Mouse (Mus musculus) spleen, adult 2 months (tissue): ENCODE results near the gene Ncoa3. TPM values are rescaled to one million over a fixed set of nuclear protein-coding genes. Genes with fewer than 3 reads are reported as not detected.

Experiments
- DNase-seq, 2 experiments: peaks; one replicate each; pipeline versions ENCODE4 v3.0.0 to v3.0.0-alpha.2; 2012 to 2021; ENCODE audit warnings: low spot score in 2 of 2, low read depth in 1 of 2
- H3K27ac ChIP-seq: fragments of 200-500 bp; 2 replicates; pipeline ENCODE4 v1.5.1; 2012; ENCODE audit warnings: low read length, inconsistent platforms; ENCODE audit not compliant: insufficient read depth
- H3K27me3 ChIP-seq: fragments of 200-500 bp; 2 replicates; pipeline ENCODE4 v1.6.1; 2012; ENCODE audit warnings: mild to moderate bottlenecking, moderate library complexity, low read length, inconsistent platforms; ENCODE audit not compliant: control insufficient read depth, insufficient read depth
- H3K36me3 ChIP-seq: fragments of 200-500 bp; 2 replicates; pipeline ENCODE4 v1.6.1; 2012; ENCODE audit warnings: mild to moderate bottlenecking, low read length, inconsistent platforms; ENCODE audit not compliant: control insufficient read depth, insufficient read depth
- H3K4me1 ChIP-seq: fragments of 200-500 bp; 2 replicates; pipeline ENCODE4 v1.6.1; 2011; ENCODE audit warnings: inconsistent platforms; ENCODE audit not compliant: control insufficient read depth, insufficient read depth, insufficient read length
- H3K4me3 ChIP-seq: fragments of 200-500 bp; 2 replicates; pipeline ENCODE4 v1.5.1; 2011; ENCODE audit warnings: mild to moderate bottlenecking, inconsistent platforms; ENCODE audit not compliant: insufficient read depth, insufficient read length; ENCODE audit errors: extremely low read depth
- CTCF ChIP-seq: fragments of 200-500 bp; IDR thresholded peaks from 2 replicates; pipeline ENCODE4 v1.5.1; 2011; ENCODE audit warnings: mild to moderate bottlenecking, inconsistent platforms; ENCODE audit not compliant: insufficient read depth, insufficient read length, insufficient replicate concordance; ENCODE audit errors: extremely low read depth
- POLR2A ChIP-seq: fragments of 200-500 bp; IDR thresholded peaks from 2 replicates; pipeline ENCODE4 v1.6.1; 2011; ENCODE audit warnings: low read depth, low read length, inconsistent platforms
- WGBS: fragments of 180-500 bp; shearing (Covaris S2); methylation state at CpG from one replicate; pipeline ENCODE4 v1.1.7; 2018; 5-methylcytosine and 5-hydroxymethylcytosine counted together
- polyA plus RNA-seq: library from polyadenylated mRNA; depleted of rRNA; stranded (reverse); fragments of >200 nt; gene quantifications from 2 replicates; pipeline ENCODE4 v1.2.3, GENCODE M21; 2012

The Ncoa3 gene
- polyA plus RNA-seq, 1 experiment: 48.4 TPM

DNA sequence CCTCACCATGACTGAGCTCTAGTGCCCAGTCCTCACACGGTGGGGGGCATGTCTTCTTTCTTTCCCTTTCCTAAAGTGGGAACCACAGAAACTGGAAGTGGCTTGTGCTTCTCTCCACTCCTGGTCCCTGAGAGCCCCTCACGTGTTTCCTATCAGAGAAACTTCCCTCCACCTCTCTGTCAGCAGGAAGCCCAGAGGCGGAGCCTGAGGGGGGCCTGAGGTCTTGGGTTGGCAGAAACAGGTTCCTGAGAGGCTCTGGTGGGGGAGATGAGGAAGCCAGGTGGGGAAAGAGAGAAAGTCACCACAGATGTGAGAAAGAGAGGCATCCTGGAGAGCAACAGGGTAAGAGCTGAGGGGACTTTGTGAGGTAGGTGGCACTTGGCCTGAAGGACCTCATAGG is 42.7 kb upstream of the Ncoa3 start:
- Histone ChIP-seq H3K27ac (peak overlapping the region; percentile 39), H3K4me1 (peaks cover 27% of the 10 kb centered on the region), H3K4me3 (no peak overlapping the region), H3K36me3 (no peaks in the 10 kb centered on the region), H3K27me3 (no peaks in the 10 kb centered on the region)
- WGBS: 12% methylated on average over 3 of the region's 3 CpGs
- DNase-seq: peak in 1 of 2 experiments; percentile 46
- TF ChIP-seq POLR2A (no peak), CTCF (no peak)

DNA sequence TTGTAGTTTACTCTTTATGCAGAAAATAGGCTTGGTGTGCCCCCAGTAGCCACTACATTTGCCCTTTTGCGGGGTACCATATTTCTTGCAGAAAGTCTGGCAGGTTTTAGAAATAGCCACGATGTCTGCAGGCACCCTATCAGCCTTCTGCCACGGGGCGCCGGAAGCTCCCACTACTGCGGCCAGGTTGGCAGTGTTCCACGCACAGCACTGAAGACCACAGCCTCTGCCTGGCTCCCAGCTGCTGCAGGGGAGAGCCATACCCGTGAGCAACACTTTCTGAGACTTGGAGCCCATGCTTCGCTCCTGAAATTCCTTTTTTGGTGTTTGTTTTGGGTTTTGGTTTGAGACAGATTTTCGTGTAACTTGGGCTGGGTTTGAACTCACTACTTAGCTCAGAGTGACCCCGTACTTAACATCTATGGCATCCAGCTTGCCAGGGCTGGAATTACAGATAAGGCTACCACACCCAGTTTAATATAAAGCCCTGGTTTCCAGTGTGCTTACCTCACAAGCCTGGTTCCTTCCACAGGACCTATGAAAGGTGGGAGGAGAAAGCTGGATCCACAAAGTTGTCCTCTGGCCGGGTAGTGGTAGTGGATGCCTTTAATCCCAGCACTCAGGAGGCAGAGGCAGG is 40.9 kb upstream of the Ncoa3 start:
- H3K4me1 ChIP-seq: peaks cover 34% of the 10 kb centered on the region
- H3K27me3 ChIP-seq: no peaks in the 10 kb centered on the region
- H3K36me3 ChIP-seq: no peaks in the 10 kb centered on the region
- 18% methylated on average over 12 of the region's 12 CpGs for WGBS
- TF ChIP-seq POLR2A: no peak
- no peak for TF ChIP-seq CTCF
- peak overlapping the region; percentile 49 for H3K27ac ChIP-seq
- H3K4me3 ChIP-seq: no peak overlapping the region
- peak in 1 of 2 experiments; percentile 48 for DNase-seq

DNA sequence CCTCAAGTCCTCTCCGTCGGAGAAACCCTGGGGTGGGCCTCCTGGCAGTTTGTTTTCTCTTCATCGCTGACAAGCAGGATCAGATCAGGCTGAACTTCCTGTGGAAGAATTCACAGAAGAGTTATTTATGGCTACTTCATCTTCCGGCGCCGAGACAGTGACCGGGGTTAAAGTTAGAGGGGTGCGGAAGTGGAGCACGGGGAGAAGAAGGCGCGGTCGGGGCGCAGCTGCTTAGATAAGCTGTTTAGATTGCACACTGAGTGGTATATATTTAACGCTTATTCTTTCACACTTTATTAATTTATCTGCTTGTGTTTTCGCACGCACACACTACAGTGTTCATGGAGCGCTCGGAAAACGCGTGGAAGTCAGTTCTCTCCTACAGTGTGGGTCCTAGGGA is 37.6 kb upstream of the Ncoa3 start:
- H3K27ac ChIP-seq: peak overlapping the region; percentile 95
- no peak for TF ChIP-seq CTCF
- TF ChIP-seq POLR2A: peak; percentile 23; the same call in 1 of the 2 replicates
- DNase-seq: peak in 1 of 2 experiments; percentile 81
- H3K27me3 ChIP-seq: no peaks in the 10 kb centered on the region
- WGBS: 5% methylated on average over 20 of the region's 20 CpGs
- H3K36me3 ChIP-seq: no peaks in the 10 kb centered on the region
- H3K4me3 ChIP-seq: peak overlapping the region; percentile 19; the same call in 1 of the 2 replicates
- peaks cover 26% of the 10 kb centered on the region for H3K4me1 ChIP-seq

DNA sequence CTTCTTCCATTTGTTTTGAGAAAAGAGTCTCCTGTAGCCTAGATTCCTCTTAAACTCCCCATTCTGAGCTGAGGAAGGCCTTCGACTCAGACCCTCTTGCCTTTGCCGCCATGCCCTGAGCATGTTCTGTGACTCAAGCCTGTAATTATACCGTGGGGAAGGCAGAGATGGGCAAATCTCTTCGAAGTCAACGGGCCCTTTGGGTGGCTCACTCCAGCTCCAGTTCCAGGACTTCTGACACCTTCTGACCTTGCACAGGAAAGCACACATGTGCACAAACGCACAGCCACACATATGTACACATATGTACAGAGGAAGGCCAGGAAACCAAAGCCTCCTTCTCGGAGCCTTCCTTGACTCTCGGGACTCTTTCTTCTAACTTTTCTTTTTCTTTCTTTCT is 37.0 kb upstream of the Ncoa3 start:
- DNase-seq: no peak
- Histone ChIP-seq H3K36me3 (no peaks in the 10 kb centered on the region), H3K4me1 (peaks cover 24% of the 10 kb centered on the region), H3K27ac (peak overlapping the region; percentile 95), H3K27me3 (no peaks in the 10 kb centered on the region), H3K4me3 (no peak overlapping the region)
- TF ChIP-seq CTCF: no peak
- TF ChIP-seq POLR2A: no peak
- 42% methylated on average over 8 of the region's 8 CpGs for WGBS

DNA sequence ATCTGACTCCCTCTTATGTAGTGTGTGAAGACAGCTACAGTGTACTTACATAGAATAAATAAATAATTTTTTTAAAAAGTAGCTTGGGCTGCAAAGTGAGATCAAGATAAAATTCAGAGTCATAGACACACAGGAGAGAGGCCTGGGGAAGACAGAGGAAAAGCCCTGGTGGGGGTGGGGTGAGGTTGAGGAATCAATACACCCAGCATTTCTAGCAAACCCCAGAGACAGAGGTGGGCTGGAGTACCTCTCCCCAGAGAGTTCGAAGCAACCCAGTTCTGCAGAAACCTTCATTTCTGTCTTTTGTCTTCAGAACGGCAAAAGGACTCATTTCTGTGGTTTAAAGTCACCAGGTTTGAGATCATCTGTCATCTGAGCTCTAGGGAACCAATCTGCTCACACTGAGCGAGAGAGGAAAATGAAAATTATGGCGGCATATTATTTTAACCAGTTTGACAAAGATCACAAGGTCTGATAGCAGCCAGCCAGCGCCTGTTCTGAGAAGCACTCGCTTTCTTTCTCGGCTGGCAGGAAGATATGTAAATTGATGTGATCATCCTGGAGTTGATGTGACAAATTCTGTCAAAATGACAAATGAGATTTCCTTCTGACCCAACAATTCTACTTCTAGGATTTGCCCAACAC is 36.2 kb upstream of the Ncoa3 start:
- TF ChIP-seq CTCF (no peak), POLR2A (no peak)
- DNase-seq: no peak
- Histone ChIP-seq H3K27ac (peak overlapping the region; percentile 78), H3K27me3 (no peaks in the 10 kb centered on the region), H3K4me3 (no peak overlapping the region), H3K36me3 (no peaks in the 10 kb centered on the region), H3K4me1 (peaks cover 24% of the 10 kb centered on the region)
- 12% methylated on average over 7 of the region's 7 CpGs for WGBS

DNA sequence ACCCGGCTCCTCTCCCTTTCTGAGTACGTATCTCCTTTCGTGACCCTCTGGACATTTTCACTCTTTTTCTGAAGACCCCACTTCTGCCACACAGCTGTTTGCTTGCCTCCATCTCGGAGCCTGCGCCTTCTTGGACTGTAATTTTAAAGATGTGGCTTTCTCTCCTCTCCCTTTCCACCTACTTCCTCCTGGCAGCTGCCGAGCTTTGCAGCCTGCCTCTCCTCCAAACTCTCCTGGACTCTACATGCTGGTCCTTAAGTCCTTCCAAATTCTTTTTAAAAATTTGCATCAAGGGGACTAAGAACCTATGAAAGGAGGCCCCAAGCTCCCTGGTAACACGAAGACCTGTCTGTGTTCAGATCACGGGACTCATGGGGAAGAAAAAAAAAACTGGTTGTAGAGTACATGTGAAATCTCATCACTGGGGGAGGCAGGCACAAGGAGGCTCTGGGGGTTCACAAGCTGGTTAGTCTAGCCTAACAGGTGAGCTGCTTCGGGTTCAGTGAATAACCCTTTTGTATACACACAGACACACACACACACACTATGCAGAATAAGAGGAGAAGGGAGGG is 35.1 kb upstream of the Ncoa3 start:
- no peak overlapping the region for H3K4me3 ChIP-seq
- WGBS: 49% methylated on average over 9 of the region's 9 CpGs
- peaks cover 20% of the 10 kb centered on the region for H3K4me1 ChIP-seq
- no peak for TF ChIP-seq POLR2A
- no peak for TF ChIP-seq CTCF
- H3K27me3 ChIP-seq: no peaks in the 10 kb centered on the region
- no peak for DNase-seq
- no peak overlapping the region for H3K27ac ChIP-seq
- H3K36me3 ChIP-seq: no peaks in the 10 kb centered on the region
